Mouse (Mus musculus) forebrain, embryonic 13.5 days (tissue): Measurements from ENCODE around the gene Creb5. TPM values are rescaled to one million over a fixed set of nuclear protein-coding genes. Genes with fewer than 3 reads are reported as not detected.
"Not testable (repeated sequence)": the region's sequence is repeated elsewhere in the genome, so short reads cannot be mapped to it uniquely, and the experiment has no call there.

Source experiments
- ATAC-seq: fragments of 200-750 bp; cut with Nextera tagmentation; 2 replicates; pipeline ENCODE4 v1.8.0; 2017
- H3K27ac ChIP-seq: fragments of 300-500 bp; sonication (generic); 2 replicates; pipeline ENCODE4 v1.5.1; 2015; ENCODE audit warnings: inconsistent platforms, mild to moderate bottlenecking, moderate library complexity
- H3K27me3 ChIP-seq: fragments of 300-500 bp; sonication (generic); 2 replicates; pipeline ENCODE4 v1.6.1; 2015; ENCODE audit warnings: mild to moderate bottlenecking, inconsistent platforms
- H3K36me3 ChIP-seq: fragments of 300-500 bp; sonication (generic); 2 replicates; pipeline ENCODE4 v1.6.1; 2015; ENCODE audit warnings: mild to moderate bottlenecking, inconsistent platforms; ENCODE audit not compliant: poor library complexity, severe bottlenecking
- H3K4me1 ChIP-seq: fragments of 300-500 bp; sonication (generic); 2 replicates; pipeline ENCODE4 v1.6.1; 2015; ENCODE audit warnings: inconsistent platforms
- H3K4me2 ChIP-seq: fragments of 300-500 bp; sonication (generic); 2 replicates; pipeline ENCODE4 v1.6.1; 2015; ENCODE audit warnings: inconsistent platforms, mild to moderate bottlenecking, moderate library complexity
- H3K4me3 ChIP-seq: fragments of 300-500 bp; sonication (generic); 2 replicates; pipeline ENCODE4 v1.5.1; 2015; ENCODE audit warnings: mild to moderate bottlenecking, inconsistent platforms
- H3K9ac ChIP-seq: fragments of 300-500 bp; sonication (generic); 2 replicates; pipeline ENCODE4 v1.6.1; 2015; ENCODE audit warnings: mild to moderate bottlenecking, inconsistent platforms
- H3K9me3 ChIP-seq: fragments of 300-500 bp; sonication (generic); replicated peaks from 2 replicates; pipeline ENCODE4 v1.6.1; 2016; ENCODE audit warnings: inconsistent platforms
- WGBS: fragments of 180-500 bp; shearing (Covaris S2); methylation state at CpG from one replicate; pipeline ENCODE4 v1.1.7; 2015; 5-methylcytosine and 5-hydroxymethylcytosine counted together
- polyA plus RNA-seq: library from polyadenylated mRNA; unstranded; fragments of >200 nt; fragmentation: Nextera tagmentation; extraction: Ambion mirVana; gene quantifications from 2 replicates; pipeline ENCODE4 v1.2.1, GENCODE M21; 2015

Creb5 gene
- polyA plus RNA-seq, 1 experiment from 2014 or later = 31.7 TPM

- no peak overlapping the region for H3K27ac ChIP-seq
- 0 out of 2 replicates have a peak, but pooled peaks cover 6% of the 10 kb centered on the region for H3K36me3 ChIP-seq
- WGBS = 44% methylated on average over 18 of the region's 18 CpGs
- H3K9ac ChIP-seq = no peak overlapping the region
- H3K4me1 ChIP-seq = peaks cover 33% of the 10 kb centered on the region
- H3K4me2 ChIP-seq = no peak overlapping the region
- no peaks in the 10 kb centered on the region for H3K27me3 ChIP-seq
- no peak for ATAC-seq
- no peaks in the 10 kb centered on the region for H3K9me3 ChIP-seq
- H3K4me3 ChIP-seq = no peak overlapping the region
These were observed 111.4 kb downstream of the Creb5 start for GRCm38 (mm10) chr6:53398297-53399140.

DNA sequence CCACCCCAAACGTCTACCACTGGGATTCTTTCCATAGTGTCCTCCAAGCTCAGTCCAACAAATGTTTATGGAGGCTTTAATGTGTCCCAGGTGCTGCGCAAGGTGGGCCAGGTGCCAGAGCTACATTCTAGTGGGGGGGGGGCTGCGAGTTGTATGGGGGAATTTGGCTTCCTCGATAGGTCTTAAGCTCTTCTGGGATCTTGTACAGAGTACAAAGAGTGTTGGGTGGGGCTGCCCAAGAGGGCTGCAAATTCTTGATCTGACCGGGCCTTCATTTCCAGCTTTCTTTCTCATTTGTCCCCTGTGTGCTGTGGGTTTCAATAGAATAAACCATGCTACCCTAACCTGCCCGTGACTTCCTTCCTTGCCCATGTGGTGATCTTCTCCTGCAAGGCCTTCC, 114.3 kb downstream of the Creb5 start:
- no peak for ATAC-seq
- Histone ChIP-seq H3K4me3 (no peak overlapping the region), H3K4me1 (peaks cover 17% of the 10 kb centered on the region), H3K4me2 (no peak overlapping the region), H3K27ac (no peak overlapping the region), H3K9ac (no peak overlapping the region), H3K36me3 (0 out of 2 replicates have a peak, but pooled peaks cover 3% of the 10 kb centered on the region), H3K9me3 (no peaks in the 10 kb centered on the region), H3K27me3 (no peaks in the 10 kb centered on the region)
- WGBS = 91% methylated on average over 6 of the region's 6 CpGs

- H3K4me3 ChIP-seq = not testable (repeated sequence)
These were observed 115.5 kb downstream of the Creb5 start for GRCm38 (mm10) chr6:53402551-53402950.

GRCm38 (mm10) chr6:53409183-53409582, 122.1 kb downstream of the Creb5 start:
- H3K4me3 ChIP-seq = no peak overlapping the region
- ATAC-seq = no peak
- H3K27ac ChIP-seq = no peak overlapping the region
- no peaks in the 10 kb centered on the region for H3K9me3 ChIP-seq
- H3K4me1 ChIP-seq = no peaks in the 10 kb centered on the region
- WGBS = 90% methylated on average over 6 of the region's 6 CpGs
- H3K9ac ChIP-seq = no peak overlapping the region
- no peaks in the 10 kb centered on the region for H3K36me3 ChIP-seq
- H3K27me3 ChIP-seq = no peaks in the 10 kb centered on the region
- no peak overlapping the region for H3K4me2 ChIP-seq

More at GRCm38 (mm10) chr6:53402551-53402950, 115.5 kb downstream of the Creb5 start:
- H3K9me3 ChIP-seq, H3K36me3 ChIP-seq, H3K4me2 ChIP-seq, H3K9ac ChIP-seq, H3K27ac ChIP-seq, H3K27me3 ChIP-seq, ATAC-seq: not testable (repeated sequence)
- peaks cover 16% of the 10 kb centered on the region for H3K4me1 ChIP-seq
- WGBS = 99% methylated on average over 7 of the region's 7 CpGs

GRCm38 (mm10) chr6:53421345-53421744, 134.3 kb downstream of the Creb5 start:
- WGBS = 59% methylated on average over 3 of the region's 3 CpGs
- Histone ChIP-seq H3K4me1 (0 out of 2 replicates have a peak, but pooled peaks cover 9% of the 10 kb centered on the region), H3K9ac (no peak overlapping the region), H3K9me3 (no peaks in the 10 kb centered on the region), H3K27ac (no peak overlapping the region), H3K4me2 (no peak overlapping the region), H3K27me3 (no peaks in the 10 kb centered on the region), H3K4me3 (no peak overlapping the region), H3K36me3 (peaks cover 4% of the 10 kb centered on the region; the same call in 1 of the 2 replicates)
- no peak for ATAC-seq

- H3K36me3 ChIP-seq = no peaks in the 10 kb centered on the region
- H3K4me2 ChIP-seq = no peak overlapping the region; the same call in 1 of the 2 replicates
- 46% methylated on average over 7 of the region's 7 CpGs for WGBS
These were observed 142.3 kb downstream of the Creb5 start for GRCm38 (mm10) chr6:53429368-53429767.

DNA sequence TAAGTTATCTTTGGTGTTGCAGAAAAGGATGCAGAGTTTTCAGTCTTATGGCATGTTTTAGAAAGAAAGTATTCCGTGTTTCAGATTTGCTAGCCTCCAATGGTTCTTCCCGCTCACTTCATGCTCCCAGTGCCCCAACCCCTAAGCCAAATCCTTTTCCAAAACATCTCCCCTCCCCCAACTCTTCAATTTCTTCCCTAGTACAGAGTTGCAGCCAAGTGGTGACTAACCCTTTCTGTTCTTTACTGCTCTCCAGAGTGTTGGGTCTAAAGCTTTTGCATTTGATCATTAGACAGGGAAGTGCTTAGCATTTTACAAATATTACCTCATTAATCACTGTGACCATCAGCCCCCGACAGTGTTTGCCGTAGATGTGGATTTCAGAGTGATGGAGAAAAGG, 142.8 kb downstream of the Creb5 start:
- no peak overlapping the region for H3K4me3 ChIP-seq
- 42% methylated on average over 4 of the region's 4 CpGs for WGBS
- H3K27ac ChIP-seq = peak overlapping the region; percentile 40
- H3K36me3 ChIP-seq = no peaks in the 10 kb centered on the region
- H3K4me2 ChIP-seq = no peak overlapping the region
- peaks cover 44% of the 10 kb centered on the region for H3K4me1 ChIP-seq
- no peaks in the 10 kb centered on the region for H3K9me3 ChIP-seq
- peak; percentile 76 for ATAC-seq
- H3K9ac ChIP-seq = no peak overlapping the region
- H3K27me3 ChIP-seq = no peaks in the 10 kb centered on the region

More at GRCm38 (mm10) chr6:53429368-53429767, 142.3 kb downstream of the Creb5 start:
- H3K4me3 ChIP-seq = no peak overlapping the region
- peak overlapping the region; percentile 40 for H3K27ac ChIP-seq
- H3K4me1 ChIP-seq = peaks cover 44% of the 10 kb centered on the region
- no peaks in the 10 kb centered on the region for H3K9me3 ChIP-seq
- no peak overlapping the region for H3K9ac ChIP-seq
- peak; percentile 62; the same call in 1 of the 2 replicates for ATAC-seq
- H3K27me3 ChIP-seq = no peaks in the 10 kb centered on the region

DNA sequence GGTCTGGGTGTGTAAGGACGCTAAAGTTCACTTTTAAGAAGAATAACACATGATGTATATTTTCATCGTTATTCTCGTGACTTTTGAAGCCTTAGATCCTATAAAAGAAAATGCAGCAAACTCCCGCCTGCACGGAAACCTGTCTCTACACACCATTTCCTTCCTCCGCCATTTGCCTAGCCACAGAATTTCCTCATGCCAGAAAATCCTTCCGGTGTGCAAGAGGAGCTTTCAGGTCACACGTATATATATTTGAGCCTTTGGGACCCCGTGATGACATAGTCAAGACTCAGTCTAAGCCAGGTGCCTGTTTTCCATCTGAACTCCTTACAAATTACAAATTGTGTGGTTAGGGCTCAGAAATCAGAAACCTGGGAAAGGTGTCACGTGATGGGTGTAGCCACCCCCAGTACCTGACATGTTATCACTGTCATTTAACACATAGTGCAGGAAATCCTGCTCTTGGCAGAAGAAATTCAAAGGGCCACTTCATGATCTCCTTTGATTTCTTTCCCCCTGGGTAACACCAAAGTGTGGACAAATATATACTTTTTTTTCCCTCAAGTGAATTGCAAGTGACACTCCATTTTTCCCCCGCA, 158.9 kb downstream of the Creb5 start:
- H3K9ac ChIP-seq = no peak overlapping the region
- WGBS = 97% methylated on average over 11 of the region's 11 CpGs
- H3K27me3 ChIP-seq = no peaks in the 10 kb centered on the region
- H3K4me3 ChIP-seq = no peak overlapping the region
- no peaks in the 10 kb centered on the region; the same call in 1 of the 2 replicates for H3K36me3 ChIP-seq
- no peak overlapping the region for H3K27ac ChIP-seq
- H3K9me3 ChIP-seq = no peaks in the 10 kb centered on the region
- no peak overlapping the region for H3K4me2 ChIP-seq
- no peak for ATAC-seq
- H3K4me1 ChIP-seq = peaks cover 30% of the 10 kb centered on the region

- Histone ChIP-seq H3K27ac (no peak overlapping the region), H3K4me3 (no peak overlapping the region), H3K36me3 (no peaks in the 10 kb centered on the region; the same call in 1 of the 2 replicates), H3K9ac (no peak overlapping the region), H3K9me3 (no peaks in the 10 kb centered on the region), H3K4me1 (peaks cover 37% of the 10 kb centered on the region), H3K27me3 (no peaks in the 10 kb centered on the region), H3K4me2 (no peak overlapping the region)
- no peak for ATAC-seq
- WGBS = 94% methylated on average over 9 of the region's 9 CpGs
These were observed 160.4 kb downstream of the Creb5 start for GRCm38 (mm10) chr6:53447479-53447878.

GRCm38 (mm10) chr6:53448317-53448870, 161.3 kb downstream of the Creb5 start:
- 87% methylated on average over 9 of the region's 9 CpGs for WGBS
- no peak overlapping the region for H3K27ac ChIP-seq
- no peak for ATAC-seq

GRCm38 (mm10) chr6:53449437-53450173, 162.5 kb downstream of the Creb5 start:
- Histone ChIP-seq H3K36me3 (peaks cover 5% of the 10 kb centered on the region; the same call in 1 of the 2 replicates), H3K4me2 (no peak overlapping the region), H3K4me1 (peaks cover 39% of the 10 kb centered on the region), H3K27ac (no peak overlapping the region), H3K27me3 (no peaks in the 10 kb centered on the region), H3K9me3 (no peaks in the 10 kb centered on the region), H3K4me3 (no peak overlapping the region), H3K9ac (no peak overlapping the region)
- ATAC-seq = no peak
- WGBS = 69% methylated on average over 9 of the region's 9 CpGs

More at GRCm38 (mm10) chr6:53448317-53448870, 161.3 kb downstream of the Creb5 start:
- H3K9me3 ChIP-seq = no peaks in the 10 kb centered on the region
- H3K36me3 ChIP-seq = no peaks in the 10 kb centered on the region; the same call in 1 of the 2 replicates
- H3K27me3 ChIP-seq = no peaks in the 10 kb centered on the region
- no peak overlapping the region for H3K4me2 ChIP-seq
- H3K4me3 ChIP-seq = no peak overlapping the region
- H3K9ac ChIP-seq = no peak overlapping the region
- peaks cover 39% of the 10 kb centered on the region for H3K4me1 ChIP-seq
